ENCODE assay signal across 7 mouse cellular contexts in the genomic region with DNA sequence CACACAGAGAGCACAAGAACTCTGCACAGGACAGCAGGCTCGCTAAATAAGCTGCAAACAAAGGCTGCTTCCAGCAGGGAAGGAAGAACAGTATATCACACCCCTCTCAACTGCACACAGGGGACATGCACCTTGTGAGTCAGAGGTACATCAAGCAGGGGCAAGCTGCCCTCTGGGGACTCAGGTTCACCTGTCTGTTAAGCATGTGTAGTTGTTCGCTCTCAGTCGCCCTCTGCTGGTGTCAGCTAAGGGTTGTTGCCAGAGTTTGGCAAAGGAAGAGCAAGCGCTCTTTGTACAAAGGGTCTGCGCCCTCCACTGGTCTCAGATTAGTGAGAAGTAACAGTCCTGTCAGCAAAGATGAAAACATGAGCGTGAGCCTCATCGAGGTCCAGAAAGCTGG.
A peak's percentile ranks its signal among the peaks of the same experiment; 100 is the strongest.
DNase-seq lines count a peak whose midpoint lies in the region; ATAC-seq and TF ChIP-seq lines count a peak whose summit lies in the region.

No protein-coding gene starts in this region.

- no peak for ATAC-seq in intestine, postnatal 0 days
- peak; percentile 37 for ATAC-seq in neural tube, embryonic 13.5 days (ENCODE audit: low read depth)
- no peak for ATAC-seq in erythroblast, adult 5-6 weeks (replicated peaks; ENCODE audit: low FRiP score, poor library complexity, severe bottlenecking)

- WGBS in intestine, postnatal 0 days, result 17% methylated on average over 7 of the region's 7 CpGs
- 25% methylated on average over 7 of the region's 7 CpGs for WGBS in neural tube, embryonic 13.5 days

- H3K9me3 ChIP-seq in E14TG2a.4 (ENCODE audit: low read length), result no peaks in the 10 kb centered on the region
- H3K9me3 ChIP-seq in intestine, postnatal 0 days (ENCODE audit: control insufficient read depth), result no peaks in the 10 kb centered on the region
- H3K9me3 ChIP-seq in neural tube, embryonic 13.5 days, result no peaks in the 10 kb centered on the region

- no peaks in the 10 kb centered on the region for H3K4me1 ChIP-seq in E14TG2a.4 (replicated peaks; ENCODE audit: low read depth, low read length)
- H3K4me1 ChIP-seq in intestine, postnatal 0 days (replicated peaks; ENCODE audit: control insufficient read depth, insufficient read depth, low read length), result no peaks in the 10 kb centered on the region
- H3K4me1 ChIP-seq in neural tube, embryonic 13.5 days (replicated peaks), result peaks cover 36% of the 10 kb centered on the region

- H3K27me3 ChIP-seq in E14TG2a.4 (ENCODE audit: insufficient read depth, low read length), result peaks cover 6% of the 10 kb centered on the region; the same call in 1 of the 2 replicates
- no peaks in the 10 kb centered on the region for H3K27me3 ChIP-seq in intestine, postnatal 0 days (replicated peaks; ENCODE audit: control insufficient read depth, insufficient read depth, low read length)
- H3K27me3 ChIP-seq in neural tube, embryonic 13.5 days, result no peaks in the 10 kb centered on the region

- H3K4me2 ChIP-seq in intestine, postnatal 0 days (replicated peaks; ENCODE audit: low read depth), result no peak overlapping the region
- H3K4me2 ChIP-seq in neural tube, embryonic 13.5 days, result no peak overlapping the region

- peak; percentile 55 for TF ChIP-seq CTCF in E14TG2a.4 (conservative IDR thresholded peaks at IDR 0.05; ENCODE audit: low read length)
- peak; percentile 81 for TF ChIP-seq CTCF in intestine, postnatal 0 days (IDR thresholded peaks at IDR 0.05; ENCODE audit: low read depth)

- H3K27ac ChIP-seq in intestine, postnatal 0 days (ENCODE audit: low read depth, low read length), result no peak overlapping the region
- H3K27ac ChIP-seq in neural tube, embryonic 13.5 days (replicated peaks), result 0 out of 2 replicates have a peak overlapping the region, but pooled peaks have one; percentile 42

- intact Hi-C loops in left cerebral cortex, postnatal 25 days (cut with DNase I), result loop anchor here (5.0 kb wide), 2 partner anchors 97 to 147 kb away; no protein-coding TSS in a partner anchor

- no peaks in the 10 kb centered on the region for H3K36me3 ChIP-seq in E14TG2a.4 (ENCODE audit: insufficient read depth, low read length)
- H3K36me3 ChIP-seq in intestine, postnatal 0 days (ENCODE audit: control insufficient read depth, insufficient read depth), result no peaks in the 10 kb centered on the region
- H3K36me3 ChIP-seq in neural tube, embryonic 13.5 days, result no peaks in the 10 kb centered on the region

- DNase-seq in WW6 (ENCODE audit: low read depth, low spot score), result peak; percentile 39
- DNase-seq in embryo, embryonic 11 days, result peak; percentile 79
- peak; percentile 64 to 71 for DNase-seq in left cerebral cortex, postnatal 25 days (ENCODE audit: low spot score in 2 of 2)

- no peak overlapping the region for H3K9ac ChIP-seq in intestine, postnatal 0 days (ENCODE audit: low read depth, low read length)
- no peak overlapping the region for H3K9ac ChIP-seq in neural tube, embryonic 13.5 days

- no peak overlapping the region for H3K4me3 ChIP-seq in E14TG2a.4 (replicated peaks; ENCODE audit: low read length)
- no peak overlapping the region for H3K4me3 ChIP-seq in intestine, postnatal 0 days (ENCODE audit: low read depth, low read length)
- H3K4me3 ChIP-seq in neural tube, embryonic 13.5 days, result no peak overlapping the region
